Mouse (Mus musculus): Measurements from ENCODE around the gene Mmrn2. TPM values are rescaled to one million over a fixed set of nuclear protein-coding genes. Genes with fewer than 3 reads are reported as not detected.
A peak's percentile ranks its signal among the peaks of the same experiment; 100 is the strongest.
"Not testable (repeated sequence)": the region's sequence is repeated elsewhere in the genome, so short reads cannot be mapped to it uniquely, and the experiment has no call there.

The Mmrn2 gene
- polyA plus RNA-seq, 1 experiment from 2014 or later = 7.3 TPM

- H3K9ac ChIP-seq (ENCODE audit: low read length) = no peak overlapping the region
- H3K4me2 ChIP-seq (ENCODE audit: low read depth) = no peak overlapping the region
- no peaks in the 10 kb centered on the region for H3K27me3 ChIP-seq (ENCODE audit: control insufficient read depth, insufficient read depth, low read length)
- peaks cover 5% of the 10 kb centered on the region for H3K36me3 ChIP-seq (ENCODE audit: control insufficient read depth, insufficient read depth, low read length)
- no peak overlapping the region for H3K27ac ChIP-seq (ENCODE audit: low read depth, low read length)
- no peaks in the 10 kb centered on the region for H3K4me1 ChIP-seq (ENCODE audit: control insufficient read depth, insufficient read depth, low read length)
- no peak overlapping the region for H3K4me3 ChIP-seq (ENCODE audit: low read depth, low read length)
- ATAC-seq (ENCODE audit: insufficient read depth, low FRiP score, low TSS enrichment) (no peak), DNase-seq (ENCODE audit: low spot score) (peak; percentile 70)
- no peaks in the 10 kb centered on the region for H3K9me3 ChIP-seq (ENCODE audit: control insufficient read depth, low read length)
- 51% methylated on average over 6 of the region's 6 CpGs for WGBS
Measured at GRCm38 (mm10) chr14:34401135-34401534, 25.9 kb downstream of the Mmrn2 start.

- H3K36me3 ChIP-seq (ENCODE audit: control insufficient read depth, insufficient read depth, low read length) = peaks cover 7% of the 10 kb centered on the region
- 89% methylated on average over 8 of the region's 8 CpGs for WGBS
- no peak overlapping the region for H3K27ac ChIP-seq (ENCODE audit: low read depth, low read length)
- no peak for DNase-seq (ENCODE audit: low spot score)
- no peaks in the 10 kb centered on the region for H3K9me3 ChIP-seq (ENCODE audit: control insufficient read depth, low read length)
- no peak overlapping the region for H3K4me2 ChIP-seq (ENCODE audit: low read depth)
- no peaks in the 10 kb centered on the region for H3K27me3 ChIP-seq (ENCODE audit: control insufficient read depth, insufficient read depth, low read length)
- no peak overlapping the region for H3K9ac ChIP-seq (ENCODE audit: low read length)
- H3K4me3 ChIP-seq (ENCODE audit: low read depth, low read length) = no peak overlapping the region
- ATAC-seq (ENCODE audit: insufficient read depth, low FRiP score, low TSS enrichment) = no peak
- H3K4me1 ChIP-seq (ENCODE audit: control insufficient read depth, insufficient read depth, low read length) = no peaks in the 10 kb centered on the region
Measured at GRCm38 (mm10) chr14:34402871-34403270, 27.6 kb downstream of the Mmrn2 start.

- Histone ChIP-seq H3K36me3 (ENCODE audit: control insufficient read depth, insufficient read depth, low read length) (peaks cover 4% of the 10 kb centered on the region), H3K27me3 (ENCODE audit: control insufficient read depth, insufficient read depth, low read length) (no peaks in the 10 kb centered on the region), H3K4me1 (ENCODE audit: control insufficient read depth, insufficient read depth, low read length) (no peaks in the 10 kb centered on the region), H3K9ac (ENCODE audit: low read length) (no peak overlapping the region), H3K27ac (ENCODE audit: low read depth, low read length) (no peak overlapping the region), H3K9me3 (ENCODE audit: control insufficient read depth, low read length) (no peaks in the 10 kb centered on the region), H3K4me2 (ENCODE audit: low read depth) (no peak overlapping the region), H3K4me3 (ENCODE audit: low read depth, low read length) (no peak overlapping the region)
- no peak for ATAC-seq (ENCODE audit: insufficient read depth, low FRiP score, low TSS enrichment)
- WGBS = 97% methylated on average over 7 of the region's 7 CpGs
- DNase-seq (ENCODE audit: low spot score) = no peak
Measured at GRCm38 (mm10) chr14:34403424-34403823, 28.2 kb downstream of the Mmrn2 start.

GRCm38 (mm10) chr14:34410716-34411115 is 35.5 kb downstream of the Mmrn2 start:
- no peaks in the 10 kb centered on the region for H3K9me3 ChIP-seq (ENCODE audit: control insufficient read depth, low read length)
- no peak overlapping the region for H3K4me2 ChIP-seq (ENCODE audit: low read depth)
- H3K9ac ChIP-seq (ENCODE audit: low read length) = no peak overlapping the region
- 97% methylated on average over 6 of the region's 6 CpGs for WGBS
- H3K4me3 ChIP-seq (ENCODE audit: low read depth, low read length) = no peak overlapping the region
- DNase-seq (ENCODE audit: low spot score) = no peak
- no peak for ATAC-seq (ENCODE audit: insufficient read depth, low FRiP score, low TSS enrichment)
- peaks cover 11% of the 10 kb centered on the region for H3K36me3 ChIP-seq (ENCODE audit: control insufficient read depth, insufficient read depth, low read length)
- H3K27ac ChIP-seq (ENCODE audit: low read depth, low read length) = no peak overlapping the region
- no peaks in the 10 kb centered on the region for H3K4me1 ChIP-seq (ENCODE audit: control insufficient read depth, insufficient read depth, low read length)
- H3K27me3 ChIP-seq (ENCODE audit: control insufficient read depth, insufficient read depth, low read length) = no peaks in the 10 kb centered on the region

- Histone ChIP-seq H3K9me3 (ENCODE audit: control insufficient read depth, low read length) (no peaks in the 10 kb centered on the region), H3K27me3 (ENCODE audit: control insufficient read depth, insufficient read depth, low read length) (no peaks in the 10 kb centered on the region), H3K4me3 (ENCODE audit: low read depth, low read length) (no peak overlapping the region), H3K4me2 (ENCODE audit: low read depth) (no peak overlapping the region), H3K4me1 (ENCODE audit: control insufficient read depth, insufficient read depth, low read length) (no peaks in the 10 kb centered on the region), H3K36me3 (ENCODE audit: control insufficient read depth, insufficient read depth, low read length) (peaks cover 11% of the 10 kb centered on the region), H3K9ac (ENCODE audit: low read length) (no peak overlapping the region), H3K27ac (ENCODE audit: low read depth, low read length) (no peak overlapping the region)
- 97% methylated on average over 7 of the region's 7 CpGs for WGBS
- DNase-seq (ENCODE audit: low spot score) = no peak
- no peak for ATAC-seq (ENCODE audit: insufficient read depth, low FRiP score, low TSS enrichment)
Measured at GRCm38 (mm10) chr14:34412164-34412896, 37.1 kb downstream of the Mmrn2 start.

- H3K27me3 ChIP-seq (ENCODE audit: control insufficient read depth, insufficient read depth, low read length); H3K4me1 ChIP-seq (ENCODE audit: control insufficient read depth, insufficient read depth, low read length); ATAC-seq (ENCODE audit: insufficient read depth, low FRiP score, low TSS enrichment); H3K9ac ChIP-seq (ENCODE audit: low read length); H3K4me2 ChIP-seq (ENCODE audit: low read depth); DNase-seq (ENCODE audit: low spot score); H3K4me3 ChIP-seq (ENCODE audit: low read depth, low read length); H3K9me3 ChIP-seq (ENCODE audit: control insufficient read depth, low read length); H3K27ac ChIP-seq (ENCODE audit: low read depth, low read length): not testable (repeated sequence)
- peaks cover 11% of the 10 kb centered on the region; the same call in 1 of the 2 replicates for H3K36me3 ChIP-seq (ENCODE audit: control insufficient read depth, insufficient read depth, low read length)
- 93% methylated on average over 4 of the region's 4 CpGs for WGBS
Measured at GRCm38 (mm10) chr14:34416946-34417345, 41.7 kb downstream of the Mmrn2 start.

GRCm38 (mm10) chr14:34417501-34417900 is 42.2 kb downstream of the Mmrn2 start:
- DNase-seq (ENCODE audit: low spot score) = no peak
- Histone ChIP-seq H3K27ac (ENCODE audit: low read depth, low read length) (no peak overlapping the region), H3K4me1 (ENCODE audit: control insufficient read depth, insufficient read depth, low read length) (no peaks in the 10 kb centered on the region), H3K9ac (ENCODE audit: low read length) (no peak overlapping the region), H3K9me3 (ENCODE audit: control insufficient read depth, low read length) (no peaks in the 10 kb centered on the region), H3K36me3 (ENCODE audit: control insufficient read depth, insufficient read depth, low read length) (peaks cover 11% of the 10 kb centered on the region; the same call in 1 of the 2 replicates), H3K27me3 (ENCODE audit: control insufficient read depth, insufficient read depth, low read length) (no peaks in the 10 kb centered on the region), H3K4me2 (ENCODE audit: low read depth) (no peak overlapping the region), H3K4me3 (ENCODE audit: low read depth, low read length) (no peak overlapping the region)
- 92% methylated on average over 5 of the region's 5 CpGs for WGBS
- no peak for ATAC-seq (ENCODE audit: insufficient read depth, low FRiP score, low TSS enrichment)

GRCm38 (mm10) chr14:34421078-34421477 is 45.8 kb downstream of the Mmrn2 start:
- no peak overlapping the region for H3K27ac ChIP-seq (ENCODE audit: low read depth, low read length)
- H3K4me3 ChIP-seq (ENCODE audit: low read depth, low read length) = no peak overlapping the region
- no peaks in the 10 kb centered on the region for H3K27me3 ChIP-seq (ENCODE audit: control insufficient read depth, insufficient read depth, low read length)
- 92% methylated on average over 1 of the region's 1 CpGs for WGBS
- DNase-seq (ENCODE audit: low spot score) (no peak), ATAC-seq (ENCODE audit: insufficient read depth, low FRiP score, low TSS enrichment) (no peak)
- no peak overlapping the region for H3K9ac ChIP-seq (ENCODE audit: low read length)
- H3K4me1 ChIP-seq (ENCODE audit: control insufficient read depth, insufficient read depth, low read length) = no peaks in the 10 kb centered on the region
- peaks cover 10% of the 10 kb centered on the region for H3K36me3 ChIP-seq (ENCODE audit: control insufficient read depth, insufficient read depth, low read length)
- no peak overlapping the region for H3K4me2 ChIP-seq (ENCODE audit: low read depth)
- H3K9me3 ChIP-seq (ENCODE audit: control insufficient read depth, low read length) = no peaks in the 10 kb centered on the region

- WGBS = 95% methylated on average over 3 of the region's 3 CpGs
Measured at GRCm38 (mm10) chr14:34428274-34428673, 53.0 kb downstream of the Mmrn2 start.

More at GRCm38 (mm10) chr14:34428274-34428673, 53.0 kb downstream of the Mmrn2 start:
- Histone ChIP-seq H3K27me3 (ENCODE audit: control insufficient read depth, insufficient read depth, low read length) (no peaks in the 10 kb centered on the region), H3K4me3 (ENCODE audit: low read depth, low read length) (no peak overlapping the region), H3K9me3 (ENCODE audit: control insufficient read depth, low read length) (no peaks in the 10 kb centered on the region), H3K9ac (ENCODE audit: low read length) (no peak overlapping the region), H3K27ac (ENCODE audit: low read depth, low read length) (no peak overlapping the region), H3K4me2 (ENCODE audit: low read depth) (no peak overlapping the region), H3K36me3 (ENCODE audit: control insufficient read depth, insufficient read depth, low read length) (peaks cover 6% of the 10 kb centered on the region), H3K4me1 (ENCODE audit: control insufficient read depth, insufficient read depth, low read length) (no peaks in the 10 kb centered on the region)
- DNase-seq (ENCODE audit: low spot score) = no peak
- ATAC-seq (ENCODE audit: insufficient read depth, low FRiP score, low TSS enrichment) = no peak
